Mouse (Mus musculus) midbrain, embryonic 13.5 days (tissue): ENCODE results near the gene Phkg1. TPM values are rescaled to one million over a fixed set of nuclear protein-coding genes. Genes with fewer than 3 reads are reported as not detected.
"Not testable (repeated sequence)": the region's sequence is repeated elsewhere in the genome, so short reads cannot be mapped to it uniquely, and the experiment has no call there.

ENCODE experiments used
- ATAC-seq: fragments of 200-750 bp; cut with Nextera tagmentation; 2 replicates; pipeline ENCODE4 v1.8.0; 2017; ENCODE audit warnings: mild to moderate bottlenecking, moderate TSS enrichment, moderate library complexity
- H3K27ac ChIP-seq: fragments of 300-500 bp; sonication (generic); 2 replicates; pipeline ENCODE4 v1.5.1; 2015; ENCODE audit warnings: inconsistent platforms, mild to moderate bottlenecking, moderate library complexity
- H3K27me3 ChIP-seq: fragments of 300-500 bp; sonication (generic); 2 replicates; pipeline ENCODE4 v1.6.1; 2015; ENCODE audit warnings: mild to moderate bottlenecking, inconsistent platforms
- H3K36me3 ChIP-seq: fragments of 300-500 bp; sonication (generic); 2 replicates; pipeline ENCODE4 v1.6.1; 2015; ENCODE audit warnings: mild to moderate bottlenecking, inconsistent platforms
- H3K4me1 ChIP-seq: fragments of 300-500 bp; sonication (generic); replicated peaks from 2 replicates; pipeline ENCODE4 v1.6.1; 2015; ENCODE audit warnings: inconsistent platforms
- H3K4me2 ChIP-seq: fragments of 300-500 bp; sonication (generic); replicated peaks from 2 replicates; pipeline ENCODE4 v1.6.1; 2015; ENCODE audit warnings: moderate library complexity, mild to moderate bottlenecking, inconsistent platforms
- H3K4me3 ChIP-seq: fragments of 300-500 bp; sonication (generic); replicated peaks from 2 replicates; pipeline ENCODE4 v1.5.1; 2015; ENCODE audit warnings: mild to moderate bottlenecking, inconsistent platforms
- H3K9ac ChIP-seq: fragments of 300-500 bp; sonication (generic); replicated peaks from 2 replicates; pipeline ENCODE4 v1.6.1; 2015; ENCODE audit warnings: mild to moderate bottlenecking, inconsistent platforms
- H3K9me3 ChIP-seq: fragments of 300-500 bp; sonication (generic); 2 replicates; pipeline ENCODE4 v1.6.1; 2016; ENCODE audit warnings: mild to moderate bottlenecking, inconsistent platforms
- WGBS: fragments of 180-500 bp; shearing (Covaris S2); methylation state at CpG from one replicate; pipeline ENCODE4 v1.1.7; 2015; 5-methylcytosine and 5-hydroxymethylcytosine counted together
- polyA plus RNA-seq: library from polyadenylated mRNA; unstranded; fragments of >200 nt; fragmentation: Nextera tagmentation; extraction: Ambion mirVana; gene quantifications from 2 replicates; pipeline ENCODE4 v1.2.1, GENCODE M21; 2015

The Phkg1 gene
- 0.46 and 0.81 TPM in 2 replicates for polyA plus RNA-seq

DNA sequence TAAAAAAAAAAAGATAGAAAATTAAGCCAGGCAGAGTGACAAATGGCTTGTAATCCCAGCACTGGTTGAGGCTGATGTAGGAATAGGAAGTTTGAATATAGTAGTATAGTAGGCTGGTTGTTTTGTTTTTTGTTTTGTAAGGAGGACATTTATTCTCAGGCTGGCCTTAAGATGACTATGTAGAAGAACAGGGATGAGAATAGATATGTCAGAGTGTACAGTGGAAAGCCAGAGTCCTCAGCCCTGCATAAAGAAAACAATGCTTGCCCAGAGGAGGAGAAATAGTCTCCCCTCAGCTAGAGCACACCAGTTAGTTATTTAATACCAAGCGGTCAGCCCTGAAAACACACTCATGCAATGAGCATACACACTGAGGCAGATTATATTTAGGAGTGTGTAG is at the start of gene Phkg1:
TSS of gene Phkg1 (minus strand) at position 101 of the 400 bp plus-strand sequence.
- peaks cover 21% of the 10 kb centered on the region for H3K36me3 ChIP-seq
- H3K27me3 ChIP-seq: no peaks in the 10 kb centered on the region
- no peak within 1 kb of the TSS for H3K9ac ChIP-seq
- no peak within 1 kb of the TSS for H3K4me3 ChIP-seq
- no peak within 1 kb of the TSS for H3K27ac ChIP-seq
- ATAC-seq: no peak
- WGBS: 92% methylated on average over 1 of the region's 1 CpGs
- H3K4me2 ChIP-seq: no peak within 1 kb of the TSS
- no peaks in the 10 kb centered on the region for H3K9me3 ChIP-seq
- peaks cover 9% of the 10 kb centered on the region for H3K4me1 ChIP-seq

GRCm38 (mm10) chr5:129947528-129948033 is 49.2 kb upstream of the Phkg1 start:
- Histone ChIP-seq H3K9ac (no peak overlapping the region), H3K27ac (no peak overlapping the region), H3K9me3 (no peaks in the 10 kb centered on the region), H3K4me1 (peaks cover 11% of the 10 kb centered on the region), H3K4me2 (no peak overlapping the region), H3K36me3 (peaks cover 12% of the 10 kb centered on the region; the same call in 1 of the 2 replicates), H3K27me3 (no peaks in the 10 kb centered on the region), H3K4me3 (no peak overlapping the region)
- 96% methylated on average over 2 of the region's 2 CpGs for WGBS
- ATAC-seq: no peak

DNA sequence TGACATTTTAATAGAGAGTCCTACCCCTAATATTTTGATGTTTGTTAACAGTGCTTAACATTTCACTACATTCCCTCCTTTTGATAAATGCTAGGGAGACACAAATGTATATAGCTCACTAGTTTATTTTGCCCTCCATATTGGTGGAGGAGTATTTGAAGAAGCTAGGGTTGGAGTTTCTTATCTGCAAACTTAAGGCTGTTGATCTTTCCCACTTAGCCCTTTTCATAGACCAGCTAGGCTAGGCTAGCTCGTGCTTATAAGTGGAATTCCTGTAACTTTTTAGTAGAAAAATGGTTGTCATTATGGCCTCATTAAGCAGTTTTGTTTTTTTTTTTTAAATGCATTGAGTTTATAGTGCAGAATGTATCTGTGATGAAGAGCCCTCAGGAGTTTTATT is 45.1 kb upstream of the Phkg1 start:
- H3K9me3 ChIP-seq: no peaks in the 10 kb centered on the region
- 91% methylated on average over 1 of the region's 1 CpGs for WGBS
- no peak overlapping the region for H3K9ac ChIP-seq
- H3K4me3 ChIP-seq: no peak overlapping the region
- no peaks in the 10 kb centered on the region for H3K27me3 ChIP-seq
- H3K4me2 ChIP-seq: no peak overlapping the region
- H3K27ac ChIP-seq: no peak overlapping the region
- no peak for ATAC-seq
- peaks cover 11% of the 10 kb centered on the region for H3K4me1 ChIP-seq
- H3K36me3 ChIP-seq: peaks cover 12% of the 10 kb centered on the region; the same call in 1 of the 2 replicates

- Histone ChIP-seq H3K36me3 (peaks cover 12% of the 10 kb centered on the region; the same call in 1 of the 2 replicates), H3K9ac (peak overlapping the region; percentile 83), H3K4me1 (peaks cover 11% of the 10 kb centered on the region), H3K27ac (peak overlapping the region; percentile 73), H3K4me3 (peak overlapping the region; percentile 68), H3K4me2 (peak overlapping the region; percentile 78)
- H3K9me3 ChIP-seq, H3K27me3 ChIP-seq: not testable (repeated sequence)
- 0% methylated on average over 42 of the region's 82 CpGs for WGBS
- peak; percentile 87 for ATAC-seq
Measured at GRCm38 (mm10) chr5:129942073-129942939, 44.0 kb upstream of the Phkg1 start.

DNA sequence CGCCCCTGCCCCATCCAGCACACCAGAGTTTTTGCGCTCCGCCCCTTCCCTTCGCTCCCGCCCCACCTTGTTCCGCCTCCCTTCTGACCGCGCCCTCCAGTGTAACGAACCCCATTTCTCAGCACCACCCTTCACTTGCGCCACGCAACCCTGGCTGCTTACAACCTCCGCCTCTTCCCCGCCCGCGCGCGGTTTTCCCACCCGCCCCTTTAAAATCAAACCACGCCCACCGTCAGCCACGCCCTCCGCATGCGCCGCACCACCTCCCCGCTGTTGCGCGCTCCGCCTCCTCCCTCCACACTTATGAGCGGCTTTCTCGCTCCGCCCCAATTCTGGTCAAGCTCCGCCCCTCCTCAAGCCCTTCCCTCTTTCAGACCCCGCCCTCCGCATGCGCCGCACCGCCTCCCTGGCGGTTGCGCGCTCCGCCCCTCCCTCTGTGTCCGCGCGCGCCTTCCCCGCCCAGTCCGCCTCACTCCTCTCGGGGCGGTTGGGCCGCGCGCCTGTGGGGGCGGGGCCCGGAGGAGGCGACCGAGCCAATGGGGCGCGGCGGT is 43.2 kb upstream of the Phkg1 start, which contains the start of gene Vkorc1l1:
TSS of gene Vkorc1l1 (plus strand) at position 476 of the 551 bp plus-strand sequence.
- Histone ChIP-seq H3K4me2 (peak within 1 kb of the TSS; percentile 78), H3K4me1 (peaks cover 11% of the 10 kb centered on the region), H3K36me3 (peaks cover 9% of the 10 kb centered on the region; the same call in 1 of the 2 replicates), H3K27me3 (no peaks in the 10 kb centered on the region), H3K4me3 (peak within 1 kb of the TSS; percentile 68), H3K27ac (peak within 1 kb of the TSS; percentile 73), H3K9me3 (no peaks in the 10 kb centered on the region), H3K9ac (peak within 1 kb of the TSS; percentile 83)
- peak; percentile 94 for ATAC-seq
- under 1% methylated on average over 58 of the region's 59 CpGs for WGBS

DNA sequence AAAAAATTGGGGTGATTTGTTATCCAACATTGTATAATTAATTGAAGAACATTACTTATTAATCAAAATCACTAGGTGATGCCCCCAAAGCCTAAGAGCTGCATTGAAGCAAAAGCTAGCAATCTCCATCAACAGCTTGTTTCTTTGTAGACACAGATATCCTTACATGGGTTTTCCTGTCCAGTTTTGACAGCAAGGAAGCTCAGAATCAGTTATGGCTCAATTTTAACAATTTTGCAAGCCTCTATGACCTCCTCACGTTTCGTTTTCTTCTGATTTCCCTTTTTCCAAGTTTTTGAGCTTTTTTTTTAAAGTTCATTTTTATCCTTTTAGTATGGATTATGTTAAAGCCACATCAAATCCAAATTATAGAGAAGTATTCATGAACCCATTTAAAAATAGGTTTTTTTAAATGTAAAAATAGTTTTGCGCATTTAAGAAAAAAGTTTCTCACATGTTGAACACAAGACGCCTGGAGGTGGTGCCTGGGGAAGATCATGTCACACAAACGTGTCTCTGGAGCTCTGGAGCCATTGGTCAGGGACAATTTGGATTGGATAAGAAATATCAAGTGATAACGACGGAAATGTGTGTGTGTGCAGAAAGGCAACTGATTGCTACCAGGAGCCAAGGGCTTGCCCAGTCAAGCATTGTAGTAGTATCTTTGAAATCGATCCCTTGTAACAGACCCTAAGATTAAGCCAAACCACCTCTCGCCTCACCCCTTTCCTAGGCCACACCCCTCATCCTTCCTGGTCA is 42.6 kb upstream of the Phkg1 start:
- H3K4me2 ChIP-seq: peak overlapping the region; percentile 54
- WGBS: 11% methylated on average over 9 of the region's 9 CpGs
- peaks cover 11% of the 10 kb centered on the region for H3K4me1 ChIP-seq
- no peak for ATAC-seq
- peak overlapping the region; percentile 46 for H3K27ac ChIP-seq
- H3K9ac ChIP-seq: peak overlapping the region; percentile 51; the same call in 1 of the 2 replicates
- no peaks in the 10 kb centered on the region for H3K9me3 ChIP-seq
- H3K27me3 ChIP-seq: no peaks in the 10 kb centered on the region
- peak overlapping the region; percentile 68 for H3K4me3 ChIP-seq
- H3K36me3 ChIP-seq: peaks cover 9% of the 10 kb centered on the region; the same call in 1 of the 2 replicates

DNA sequence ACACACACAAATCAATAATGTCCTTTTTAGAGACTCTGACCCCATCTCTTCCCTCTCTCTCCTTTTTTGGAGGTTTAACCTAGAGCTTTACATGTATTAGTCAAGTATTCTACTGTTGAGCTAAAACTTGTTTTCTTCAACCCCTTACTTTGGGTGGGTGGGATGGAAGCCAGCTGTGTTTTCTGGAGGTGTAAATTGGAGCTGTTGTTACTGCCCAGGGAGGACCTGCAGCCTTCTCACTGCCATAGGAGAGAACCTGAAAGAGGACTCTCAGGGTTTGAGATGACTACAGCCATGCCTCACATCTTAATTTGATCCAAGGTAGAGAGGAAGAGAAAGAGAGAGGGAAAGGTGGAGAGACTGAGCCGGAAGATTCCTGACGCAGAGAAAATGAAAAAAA is 41.9 kb upstream of the Phkg1 start:
- WGBS: 62% methylated on average over 2 of the region's 2 CpGs
- no peak overlapping the region for H3K4me2 ChIP-seq
- H3K4me1 ChIP-seq: peaks cover 11% of the 10 kb centered on the region
- no peaks in the 10 kb centered on the region for H3K27me3 ChIP-seq
- H3K9ac ChIP-seq: no peak overlapping the region
- H3K4me3 ChIP-seq: no peak overlapping the region
- peaks cover 6% of the 10 kb centered on the region; the same call in 1 of the 2 replicates for H3K36me3 ChIP-seq
- no peak for ATAC-seq
- H3K27ac ChIP-seq: no peak overlapping the region
- H3K9me3 ChIP-seq: no peaks in the 10 kb centered on the region

- Histone ChIP-seq H3K9ac (no peak overlapping the region), H3K27ac (no peak overlapping the region), H3K9me3 (no peaks in the 10 kb centered on the region), H3K27me3 (no peaks in the 10 kb centered on the region), H3K4me3 (no peak overlapping the region), H3K4me2 (no peak overlapping the region), H3K36me3 (no peaks in the 10 kb centered on the region), H3K4me1 (no peaks in the 10 kb centered on the region)
- WGBS: 12% methylated on average over 4 of the region's 4 CpGs
- ATAC-seq: no peak
Measured at GRCm38 (mm10) chr5:129936941-129937340, 38.6 kb upstream of the Phkg1 start.

GRCm38 (mm10) chr5:129929924-129930855 is 31.8 kb upstream of the Phkg1 start:
- H3K36me3 ChIP-seq: no peaks in the 10 kb centered on the region
- H3K9me3 ChIP-seq: no peaks in the 10 kb centered on the region
- H3K4me1 ChIP-seq: no peaks in the 10 kb centered on the region
- WGBS: 52% methylated on average over 9 of the region's 9 CpGs
- H3K9ac ChIP-seq: no peak overlapping the region
- no peak overlapping the region for H3K27ac ChIP-seq
- ATAC-seq: no peak
- no peak overlapping the region for H3K4me3 ChIP-seq
- H3K27me3 ChIP-seq: no peaks in the 10 kb centered on the region
- H3K4me2 ChIP-seq: no peak overlapping the region

DNA sequence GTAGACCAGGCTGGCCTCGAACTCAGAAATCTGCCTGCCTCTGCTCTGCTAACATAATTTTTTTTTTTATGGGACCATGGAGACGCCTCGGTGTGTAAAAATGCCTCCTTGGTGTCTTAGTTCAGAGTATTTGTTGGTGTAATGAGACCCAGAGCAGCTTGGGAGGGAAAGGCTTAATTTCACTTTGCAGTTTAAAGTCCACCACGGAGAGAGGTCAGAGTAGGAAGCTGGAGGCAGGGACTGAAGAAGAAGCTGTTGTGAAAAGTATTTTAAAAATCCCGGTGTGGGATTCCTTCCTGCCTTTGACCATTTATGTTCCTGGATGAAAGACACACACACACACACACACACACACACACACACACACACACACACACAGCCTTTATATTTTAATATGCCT is 27.6 kb upstream of the Phkg1 start:
- Histone ChIP-seq H3K4me3 (no peak overlapping the region), H3K27me3 (no peaks in the 10 kb centered on the region), H3K36me3 (no peaks in the 10 kb centered on the region), H3K4me2 (no peak overlapping the region), H3K9me3 (no peaks in the 10 kb centered on the region; the same call in 1 of the 2 replicates), H3K27ac (no peak overlapping the region), H3K9ac (no peak overlapping the region), H3K4me1 (no peaks in the 10 kb centered on the region)
- WGBS: 81% methylated on average over 5 of the region's 5 CpGs
- ATAC-seq: no peak
